Mouse (Mus musculus) ES-E14 (cell line): ENCODE results near the gene Ccnb1ip1. TPM values are rescaled to one million over a fixed set of nuclear protein-coding genes. Genes with fewer than 3 reads are reported as not detected.

Experiments used
- DNase-seq: peaks from one replicate; pipeline ENCODE4 v3.0.0-alpha.2; 2013; ENCODE audit warnings: low read depth, low spot score
- H3K27ac ChIP-seq: 2 replicates; pipeline ENCODE4 v1.5.1; 2012; ENCODE audit warnings: low read depth, mild to moderate bottlenecking, low read length, moderate library complexity, mixed read lengths; ENCODE audit not compliant: poor library complexity, insufficient read depth, severe bottlenecking
- H3K36me3 ChIP-seq: 2 replicates; pipeline ENCODE4 v1.6.1; 2012; ENCODE audit warnings: mild to moderate bottlenecking, low read length, moderate library complexity, mixed read lengths; ENCODE audit not compliant: control insufficient read depth, poor library complexity, insufficient read depth, severe bottlenecking
- H3K4me1 ChIP-seq, 2 experiments: fragments of 150-350 bp in 1 of 2; sonication (generic) in 1 of 2; 2 replicates each; pipeline ENCODE4 v1.6.1; 2012; ENCODE audit warnings: low read length in 2 of 2, mild to moderate bottlenecking in 1 of 2, mixed read lengths in 1 of 2; ENCODE audit not compliant: control insufficient read depth in 2 of 2, insufficient read depth in 2 of 2, poor library complexity in 1 of 2
- H3K4me3 ChIP-seq, 2 experiments: fragments of 150-350 bp in 1 of 2; sonication (generic) in 1 of 2; 2 replicates each; pipeline ENCODE4 v1.5.1; 2012; ENCODE audit warnings: low read length in 2 of 2, low read depth in 1 of 2, mild to moderate bottlenecking in 1 of 2, mixed read lengths in 1 of 2; ENCODE audit not compliant: insufficient read depth in 1 of 2, poor library complexity in 1 of 2, severe bottlenecking in 1 of 2
- H3K9ac ChIP-seq: 2 replicates; pipeline ENCODE4 v1.6.1; 2012; ENCODE audit warnings: low read depth, mild to moderate bottlenecking, low read length, mixed read lengths; ENCODE audit not compliant: poor library complexity, insufficient read depth, severe bottlenecking
- H3K9me3 ChIP-seq: fragments of 150-350 bp; sonication (generic); 2 replicates; pipeline ENCODE4 v1.6.1; 2012; ENCODE audit warnings: low read depth, mild to moderate bottlenecking, low read length; ENCODE audit not compliant: control insufficient read depth, insufficient read depth
- CHD2 ChIP-seq: IDR thresholded peaks from 2 replicates; pipeline ENCODE4 v1.6.1; 2014; ENCODE audit warnings: mild to moderate bottlenecking, low read depth, low read length, inconsistent platforms
- HCFC1 ChIP-seq: IDR thresholded peaks from 2 replicates; pipeline ENCODE4 v1.6.1; 2012; ENCODE audit warnings: low read length, inconsistent platforms, borderline replicate concordance; ENCODE audit not compliant: insufficient read depth
- MAFK ChIP-seq: IDR thresholded peaks from 2 replicates; pipeline ENCODE4 v1.6.1; 2014; ENCODE audit warnings: mild to moderate bottlenecking, low read depth, low read length, inconsistent platforms; ENCODE audit not compliant: insufficient read depth
- ZC3H11A ChIP-seq: IDR thresholded peaks from 2 replicates; pipeline ENCODE4 v1.6.1; 2012; ENCODE audit warnings: low read depth, mild to moderate bottlenecking, inconsistent platforms, low read length, borderline replicate concordance
- ZNF384 ChIP-seq: IDR thresholded peaks from 2 replicates; pipeline ENCODE4 v1.6.1; 2012; ENCODE audit warnings: low read depth, low read length, inconsistent platforms
- in situ Hi-C, 2 experiments: fragments of 600-800 bp; cut with MboI; formaldehyde crosslinking; loops; one replicate each; pipeline ENCODE4 v1.15.1; 2025; ENCODE audit warnings: low sequenced_read_pairs in 2 of 2, inconsistent platforms in 1 of 2; ENCODE audit not compliant: unreplicated experiment in 2 of 2
- total RNA-seq: library from RNA; depleted of rRNA; stranded (reverse); fragments of 300-350 nt; gene quantifications from 2 replicates; pipeline ENCODE4 v1.2.3, GENCODE M21; 2012; rRNA removed

The Ccnb1ip1 gene
- total RNA-seq, 1 experiment: 24.1 TPM

GRCm38 (mm10) chr14:50758416-50759085 lies 49.0 kb downstream of the Ccnb1ip1 start:
- in situ Hi-C loops: loop anchor here in 1 of 2 experiments (25.0 kb wide), 2 partner anchors 396 to 896 kb away; partner anchors contain the start of gene Tlr11
- Histone ChIP-seq H3K4me3 (no peak overlapping the region), H3K36me3 (no peaks in the 10 kb centered on the region), H3K4me1 (no peaks in the 10 kb centered on the region), H3K9ac (no peak overlapping the region), H3K27ac (no peak overlapping the region), H3K9me3 (no peaks in the 10 kb centered on the region)
- DNase-seq: no peak
- TF ChIP-seq CHD2 (no peak), MAFK (no peak), ZC3H11A (no peak), HCFC1 (no peak), ZNF384 (no peak)

- Histone ChIP-seq H3K4me3 (no peak within 1 kb of the TSS), H3K27ac (no peak within 1 kb of the TSS), H3K4me1 (no peaks in the 10 kb centered on the region), H3K36me3 (no peaks in the 10 kb centered on the region), H3K9me3 (no peaks in the 10 kb centered on the region), H3K9ac (no peak within 1 kb of the TSS)
- in situ Hi-C loops: loop anchor here in 1 of 2 experiments (25.0 kb wide), 1 partner anchor 108 kb away; the partner anchor contains the start of genes Olfr745 and Olfr746
- no peak for TF ChIP-seq CHD2
- no peak for TF ChIP-seq ZC3H11A
- TF ChIP-seq HCFC1: no peak
- TF ChIP-seq MAFK: no peak
- TF ChIP-seq ZNF384: no peak
- no peak for DNase-seq
Observed at GRCm38 (mm10) chr14:50744994-50745393, 62.5 kb downstream of the Ccnb1ip1 start, which contains the start of gene Olfr749. TSS of gene Olfr749 (minus strand) at chr14:50745094.

- Histone ChIP-seq H3K4me1 (no peaks in the 10 kb centered on the region), H3K9ac (no peak overlapping the region), H3K4me3 (no peak overlapping the region), H3K9me3 (no peaks in the 10 kb centered on the region), H3K36me3 (no peaks in the 10 kb centered on the region), H3K27ac (no peak overlapping the region)
- DNase-seq: no peak
- in situ Hi-C loops: loop anchor here in 1 of 2 experiments (25.0 kb wide), 1 partner anchor 104 kb away; the partner anchor contains the start of genes Olfr745 and Olfr746
- TF ChIP-seq ZC3H11A (no peak), CHD2 (no peak), ZNF384 (no peak), HCFC1 (no peak), MAFK (no peak)
Observed at GRCm38 (mm10) chr14:50741584-50741983, 65.9 kb downstream of the Ccnb1ip1 start.

DNA sequence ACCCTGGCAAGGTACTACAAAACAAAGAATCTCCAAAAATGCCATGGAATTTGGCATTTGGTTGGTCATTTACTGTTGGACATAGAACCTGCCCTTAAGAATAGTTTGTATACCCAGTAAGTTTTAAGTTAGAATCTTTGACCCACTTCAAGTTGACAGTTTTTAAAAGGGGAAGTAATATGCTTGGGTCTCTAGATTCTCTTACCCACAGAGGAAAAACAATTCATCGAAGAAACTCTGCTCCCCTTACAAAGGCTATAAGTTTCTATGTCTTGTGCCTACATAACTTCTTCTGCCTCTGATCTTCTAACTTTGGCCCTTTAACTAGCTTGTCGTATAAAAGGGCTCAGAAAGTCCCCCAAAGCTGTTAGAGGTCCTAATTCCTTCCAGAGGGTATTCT lies 67.2 kb downstream of the Ccnb1ip1 start:
- TF ChIP-seq HCFC1 (no peak), ZNF384 (no peak), ZC3H11A (no peak), MAFK (no peak), CHD2 (no peak)
- Histone ChIP-seq H3K36me3 (no peaks in the 10 kb centered on the region), H3K27ac (no peak overlapping the region), H3K9ac (no peak overlapping the region), H3K9me3 (no peaks in the 10 kb centered on the region; the same call in 1 of the 2 replicates), H3K4me3 (no peak overlapping the region), H3K4me1 (no peaks in the 10 kb centered on the region)
- in situ Hi-C loops: loop anchor here in 1 of 2 experiments (25.0 kb wide), 1 partner anchor 103 kb away; the partner anchor contains the start of genes Olfr745 and Olfr746
- DNase-seq: no peak

Other genes starting within 250 kb of the Ccnb1ip1 start
- gene Olfr744, start 192.9 kb downstream of the Ccnb1ip1 start, total RNA-seq: not detected in 2 replicates
- not detected in 2 replicates for gene Olfr745, start 168.3 kb downstream of the Ccnb1ip1 start, total RNA-seq
- not detected in 2 replicates for gene Olfr746, start 160.6 kb downstream of the Ccnb1ip1 start, total RNA-seq
- not detected in 2 replicates for gene Olfr747, start 114.5 kb downstream of the Ccnb1ip1 start, total RNA-seq
- not detected in 2 replicates for gene Olfr748, start 100.4 kb downstream of the Ccnb1ip1 start, total RNA-seq
- not detected in 2 replicates for gene Olfr749, start 62.6 kb downstream of the Ccnb1ip1 start, total RNA-seq
- gene Ttc5, start 22.2 kb downstream of the Ccnb1ip1 start, total RNA-seq: 28.4 and 65.9 TPM in 2 replicates
- 44.7 and 115 TPM in 2 replicates for gene Parp2, start 109 bp upstream of the Ccnb1ip1 start, total RNA-seq
- gene Tep1, start 62.8 kb upstream of the Ccnb1ip1 start, total RNA-seq: 11.5 and 19.5 TPM in 2 replicates
- 0.09 and 0.32 TPM in 2 replicates for gene Klhl33, start 89.8 kb upstream of the Ccnb1ip1 start, total RNA-seq
- 19.1 and 34.9 TPM in 2 replicates for gene Osgep, start 117.2 kb upstream of the Ccnb1ip1 start, total RNA-seq
- 127 and 205 TPM in 2 replicates for gene Apex1, start 117.2 kb upstream of the Ccnb1ip1 start, total RNA-seq
- gene Pip4p1, start 123.1 kb upstream of the Ccnb1ip1 start, total RNA-seq: 19.4 and 42.3 TPM in 2 replicates
- gene Pnp, start 123.3 kb upstream of the Ccnb1ip1 start, total RNA-seq: 74.8 and 115 TPM in 2 replicates
- gene Gm49342, start 136.8 kb upstream of the Ccnb1ip1 start, total RNA-seq: 25.4 and 26.2 TPM in 2 replicates
- 1.1 and 2.2 TPM in 2 replicates for gene Pnp2, start 148.3 kb upstream of the Ccnb1ip1 start, total RNA-seq
- not detected in 2 replicates for gene Rnase10, start 200.0 kb upstream of the Ccnb1ip1 start, total RNA-seq
- gene Rnase9, start 234.1 kb upstream of the Ccnb1ip1 start, total RNA-seq: not detected in 2 replicates
- gene Rnase11, start 242.4 kb upstream of the Ccnb1ip1 start, total RNA-seq: not detected in 2 replicates
- gene Rnase12, start 249.9 kb upstream of the Ccnb1ip1 start, total RNA-seq: 0.36 and 1.1 TPM in 2 replicates